Mouse (Mus musculus): Measurements from ENCODE around the gene Cd82.

- TF ChIP-seq CTCF (IDR thresholded peaks at IDR 0.05; ENCODE audit: low read depth, low read length) (no peak), POLR2A (IDR thresholded peaks at IDR 0.05; ENCODE audit: borderline replicate concordance, low read depth, low read length) (no peak)
Measured at GRCm38 (mm10) chr2:93510839-93511238, 47.9 kb upstream of the Cd82 start.
